Mouse (Mus musculus): ENCODE results near the gene Chn2.

GRCm38 (mm10) chr6:54008448-54009120, 30.8 kb upstream of the Chn2 start:
- TF ChIP-seq CTCF (IDR thresholded peaks at IDR 0.05; ENCODE audit: low read depth, low read length) (no peak), POLR2A (IDR thresholded peaks at IDR 0.05; ENCODE audit: insufficient read depth, low read length) (no peak)
